Mouse (Mus musculus) liver, embryonic 12.5 days (tissue): ENCODE measurements around the gene Spred2. TPM values are rescaled to one million over a fixed set of nuclear protein-coding genes. Genes with fewer than 3 reads are reported as not detected.

ENCODE experiments used
- ATAC-seq: fragments of 200-750 bp; cut with Nextera tagmentation; 2 replicates; pipeline ENCODE4 v1.8.0; 2017; ENCODE audit warnings: moderate number of reproducible peaks, mild to moderate bottlenecking, moderate library complexity
- H3K27ac ChIP-seq: fragments of 300-500 bp; sonication (generic); 2 replicates; pipeline ENCODE4 v1.5.1; 2016; ENCODE audit warnings: mild to moderate bottlenecking
- H3K27me3 ChIP-seq: fragments of 300-500 bp; sonication (generic); replicated peaks from 2 replicates; pipeline ENCODE4 v1.6.1; 2016; ENCODE audit warnings: mild to moderate bottlenecking, moderate library complexity
- H3K36me3 ChIP-seq: fragments of 300-500 bp; sonication (generic); 2 replicates; pipeline ENCODE4 v1.6.1; 2016; ENCODE audit warnings: mild to moderate bottlenecking, moderate library complexity
- H3K4me1 ChIP-seq: fragments of 300-500 bp; sonication (generic); 2 replicates; pipeline ENCODE4 v1.6.1; 2016
- H3K4me2 ChIP-seq: fragments of 300-500 bp; sonication (generic); 2 replicates; pipeline ENCODE4 v1.6.1; 2016; ENCODE audit warnings: mild to moderate bottlenecking, moderate library complexity
- H3K4me3 ChIP-seq: fragments of 300-500 bp; sonication (generic); 2 replicates; pipeline ENCODE4 v1.5.1; 2016; ENCODE audit warnings: mild to moderate bottlenecking, moderate library complexity
- H3K9ac ChIP-seq: fragments of 300-500 bp; sonication (generic); 2 replicates; pipeline ENCODE4 v1.6.1; 2016; ENCODE audit warnings: mild to moderate bottlenecking, moderate library complexity
- H3K9me3 ChIP-seq: fragments of 300-500 bp; sonication (generic); replicated peaks from 2 replicates; pipeline ENCODE4 v1.6.1; 2016; ENCODE audit warnings: mild to moderate bottlenecking, moderate library complexity
- whole genome bisulfite sequencing: fragments of 180-500 bp; shearing (Covaris S2); methylation state at CpG from one replicate; pipeline ENCODE4 v1.1.7; 2016; ENCODE audit not compliant: insufficient replicate concordance; 5-methylcytosine and 5-hydroxymethylcytosine counted together
- polyA plus RNA-seq: library from polyadenylated mRNA; unstranded; fragments of >200 nt; fragmentation: Nextera tagmentation; extraction: Ambion mirVana; gene quantifications from 2 replicates; pipeline ENCODE4 v1.2.1, GENCODE M21; 2016

The Spred2 gene
- polyA plus RNA-seq, 1 experiment from 2014 or later, result 3.6 TPM

- ATAC-seq, result peak; percentile 54
- Histone ChIP-seq H3K36me3 (no peaks in the 10 kb centered on the region), H3K4me2 (no peak overlapping the region), H3K27ac (no peak overlapping the region), H3K9ac (no peak overlapping the region), H3K27me3 (no peaks in the 10 kb centered on the region), H3K4me3 (no peak overlapping the region), H3K4me1 (peaks cover 25% of the 10 kb centered on the region), H3K9me3 (no peaks in the 10 kb centered on the region)
- 63% methylated on average over 4 of the region's 4 CpGs for WGBS
These were observed 48.0 kb downstream of the Spred2 start for GRCm38 (mm10) chr11:19971954-19972750.

GRCm38 (mm10) chr11:19973032-19973790 lies 49.0 kb downstream of the Spred2 start:
- Histone ChIP-seq H3K9me3 (no peaks in the 10 kb centered on the region), H3K27ac (no peak overlapping the region), H3K4me1 (peaks cover 32% of the 10 kb centered on the region), H3K4me2 (no peak overlapping the region), H3K27me3 (no peaks in the 10 kb centered on the region), H3K36me3 (no peaks in the 10 kb centered on the region), H3K9ac (no peak overlapping the region), H3K4me3 (no peak overlapping the region)
- ATAC-seq, result no peak
- 74% methylated on average over 7 of the region's 7 CpGs for WGBS

GRCm38 (mm10) chr11:19976032-19976431 lies 51.9 kb downstream of the Spred2 start:
- H3K4me1 ChIP-seq, result peaks cover 47% of the 10 kb centered on the region
- no peak for ATAC-seq
- no peaks in the 10 kb centered on the region for H3K27me3 ChIP-seq
- WGBS, result 83% methylated on average over 2 of the region's 2 CpGs
- H3K4me3 ChIP-seq, result no peak overlapping the region
- no peak overlapping the region for H3K4me2 ChIP-seq
- H3K9ac ChIP-seq, result no peak overlapping the region
- H3K27ac ChIP-seq, result no peak overlapping the region
- no peaks in the 10 kb centered on the region for H3K36me3 ChIP-seq
- no peaks in the 10 kb centered on the region for H3K9me3 ChIP-seq

GRCm38 (mm10) chr11:19977687-19978086 lies 53.5 kb downstream of the Spred2 start:
- Histone ChIP-seq H3K4me1 (peaks cover 47% of the 10 kb centered on the region), H3K36me3 (no peaks in the 10 kb centered on the region), H3K27me3 (no peaks in the 10 kb centered on the region), H3K9me3 (no peaks in the 10 kb centered on the region), H3K9ac (no peak overlapping the region), H3K4me2 (no peak overlapping the region), H3K4me3 (no peak overlapping the region), H3K27ac (no peak overlapping the region)
- WGBS, result 66% methylated on average over 2 of the region's 2 CpGs
- no peak for ATAC-seq

GRCm38 (mm10) chr11:19979338-19979737 lies 55.2 kb downstream of the Spred2 start:
- Histone ChIP-seq H3K36me3 (no peaks in the 10 kb centered on the region), H3K4me3 (no peak overlapping the region), H3K27ac (peak overlapping the region; percentile 41; the same call in 1 of the 2 replicates), H3K4me2 (peak overlapping the region; percentile 33), H3K9me3 (no peaks in the 10 kb centered on the region), H3K27me3 (no peaks in the 10 kb centered on the region), H3K4me1 (peaks cover 57% of the 10 kb centered on the region), H3K9ac (no peak overlapping the region)
- 39% methylated on average over 14 of the region's 14 CpGs for WGBS
- 0 out of 2 replicates have a peak, but pooled peaks have one; percentile 17 for ATAC-seq

GRCm38 (mm10) chr11:19982113-19982512 lies 57.9 kb downstream of the Spred2 start:
- no peak for ATAC-seq
- H3K4me1 ChIP-seq, result peaks cover 81% of the 10 kb centered on the region

GRCm38 (mm10) chr11:19982779-19983178 lies 58.6 kb downstream of the Spred2 start:
- Histone ChIP-seq H3K27ac (0 out of 2 replicates have a peak overlapping the region, but pooled peaks have one; percentile 12), H3K4me3 (no peak overlapping the region), H3K36me3 (no peaks in the 10 kb centered on the region), H3K9ac (no peak overlapping the region), H3K9me3 (no peaks in the 10 kb centered on the region), H3K27me3 (no peaks in the 10 kb centered on the region), H3K4me1 (peaks cover 83% of the 10 kb centered on the region), H3K4me2 (no peak overlapping the region)
- ATAC-seq, result no peak
- WGBS, result 56% methylated on average over 6 of the region's 6 CpGs

More at GRCm38 (mm10) chr11:19982113-19982512, 57.9 kb downstream of the Spred2 start:
- no peak overlapping the region for H3K4me2 ChIP-seq
- H3K36me3 ChIP-seq, result no peaks in the 10 kb centered on the region
- WGBS, result 46% methylated on average over 6 of the region's 6 CpGs
- H3K27me3 ChIP-seq, result no peaks in the 10 kb centered on the region
- no peak overlapping the region for H3K9ac ChIP-seq
- H3K4me3 ChIP-seq, result no peak overlapping the region
- H3K9me3 ChIP-seq, result no peaks in the 10 kb centered on the region
- H3K27ac ChIP-seq, result no peak overlapping the region

GRCm38 (mm10) chr11:19983298-19983697 lies 59.1 kb downstream of the Spred2 start:
- peaks cover 84% of the 10 kb centered on the region for H3K4me1 ChIP-seq
- H3K4me2 ChIP-seq, result no peak overlapping the region
- H3K4me3 ChIP-seq, result no peak overlapping the region
- H3K9me3 ChIP-seq, result no peaks in the 10 kb centered on the region
- no peak for ATAC-seq
- no peaks in the 10 kb centered on the region for H3K27me3 ChIP-seq
- no peak overlapping the region for H3K27ac ChIP-seq
- H3K36me3 ChIP-seq, result no peaks in the 10 kb centered on the region
- WGBS, result 63% methylated on average over 4 of the region's 4 CpGs
- no peak overlapping the region for H3K9ac ChIP-seq

- Histone ChIP-seq H3K9me3 (no peaks in the 10 kb centered on the region), H3K4me3 (no peak overlapping the region), H3K36me3 (no peaks in the 10 kb centered on the region), H3K27ac (no peak overlapping the region), H3K4me1 (peaks cover 84% of the 10 kb centered on the region), H3K9ac (no peak overlapping the region), H3K27me3 (no peaks in the 10 kb centered on the region), H3K4me2 (no peak overlapping the region)
- 82% methylated on average over 9 of the region's 9 CpGs for WGBS
- ATAC-seq, result no peak
These were observed 59.9 kb downstream of the Spred2 start for GRCm38 (mm10) chr11:19984029-19984428.

GRCm38 (mm10) chr11:19985283-19985854 lies 61.2 kb downstream of the Spred2 start:
- Histone ChIP-seq H3K36me3 (no peaks in the 10 kb centered on the region), H3K4me1 (peaks cover 83% of the 10 kb centered on the region), H3K27ac (no peak overlapping the region), H3K9me3 (no peaks in the 10 kb centered on the region), H3K4me2 (no peak overlapping the region), H3K4me3 (no peak overlapping the region), H3K27me3 (no peaks in the 10 kb centered on the region), H3K9ac (no peak overlapping the region)
- WGBS, result 49% methylated on average over 5 of the region's 5 CpGs
- no peak for ATAC-seq

- Histone ChIP-seq H3K27ac (peak overlapping the region; percentile 78), H3K4me2 (peak overlapping the region; percentile 53), H3K4me3 (no peak overlapping the region), H3K27me3 (no peaks in the 10 kb centered on the region), H3K9ac (peak overlapping the region; percentile 42; the same call in 1 of the 2 replicates), H3K4me1 (peaks cover 91% of the 10 kb centered on the region), H3K36me3 (no peaks in the 10 kb centered on the region), H3K9me3 (no peaks in the 10 kb centered on the region)
- no peak for ATAC-seq
- WGBS, result 13% methylated on average over 1 of the region's 1 CpGs
These were observed 62.3 kb downstream of the Spred2 start for GRCm38 (mm10) chr11:19986443-19986861.
